Mouse (Mus musculus): ENCODE results near the gene Radil. TPM values are rescaled to one million over a fixed set of nuclear protein-coding genes. Genes with fewer than 3 reads are reported as not detected.
A peak's percentile ranks its signal among the peaks of the same experiment; 100 is the strongest.

The Radil gene
- polyA plus RNA-seq, 1 experiment, result 0.67 TPM

GRCm38 (mm10) chr5:142498964-142499363, 51.9 kb downstream of the Radil start:
- Histone ChIP-seq H3K27me3 (replicated peaks; ENCODE audit: control insufficient read depth, insufficient read depth, low read length) (no peaks in the 10 kb centered on the region), H3K4me1 (ENCODE audit: control insufficient read depth, insufficient read depth, low read length) (no peaks in the 10 kb centered on the region), H3K27ac (ENCODE audit: insufficient read depth, low read depth, low read length) (no peak overlapping the region), H3K4me3 (ENCODE audit: insufficient read depth, low read depth, low read length) (no peak overlapping the region), H3K36me3 (ENCODE audit: control insufficient read depth, insufficient read depth, low read length) (no peaks in the 10 kb centered on the region)
- 66% methylated on average over 3 of the region's 3 CpGs for WGBS
- no peak for DNase-seq
- TF ChIP-seq POLR2A (IDR thresholded peaks at IDR 0.05; ENCODE audit: low read depth, low read length) (no peak), CTCF (conservative IDR thresholded peaks at IDR 0.05; ENCODE audit: insufficient read depth, insufficient read length, low read depth, low read length) (peak; percentile 51)

GRCm38 (mm10) chr5:142495321-142496096, 55.4 kb downstream of the Radil start:
- Histone ChIP-seq H3K36me3 (ENCODE audit: control insufficient read depth, insufficient read depth, low read length) (no peaks in the 10 kb centered on the region), H3K4me3 (ENCODE audit: insufficient read depth, low read depth, low read length) (no peak overlapping the region), H3K27me3 (replicated peaks; ENCODE audit: control insufficient read depth, insufficient read depth, low read length) (no peaks in the 10 kb centered on the region), H3K27ac (ENCODE audit: insufficient read depth, low read depth, low read length) (no peak overlapping the region), H3K4me1 (ENCODE audit: control insufficient read depth, insufficient read depth, low read length) (no peaks in the 10 kb centered on the region)
- no peak for TF ChIP-seq CTCF (conservative IDR thresholded peaks at IDR 0.05; ENCODE audit: insufficient read depth, insufficient read length, low read depth, low read length)
- no peak for TF ChIP-seq POLR2A (IDR thresholded peaks at IDR 0.05; ENCODE audit: low read depth, low read length)
- no peak for DNase-seq
- WGBS, result 65% methylated on average over 14 of the region's 14 CpGs

GRCm38 (mm10) chr5:142493307-142493706, 57.6 kb downstream of the Radil start:
- 88% methylated on average over 3 of the region's 3 CpGs for WGBS
- Histone ChIP-seq H3K36me3 (ENCODE audit: control insufficient read depth, insufficient read depth, low read length) (no peaks in the 10 kb centered on the region), H3K27me3 (replicated peaks; ENCODE audit: control insufficient read depth, insufficient read depth, low read length) (no peaks in the 10 kb centered on the region), H3K4me3 (ENCODE audit: insufficient read depth, low read depth, low read length) (no peak overlapping the region), H3K27ac (ENCODE audit: insufficient read depth, low read depth, low read length) (no peak overlapping the region), H3K4me1 (ENCODE audit: control insufficient read depth, insufficient read depth, low read length) (no peaks in the 10 kb centered on the region)
- no peak for DNase-seq
- no peak for TF ChIP-seq CTCF (conservative IDR thresholded peaks at IDR 0.05; ENCODE audit: insufficient read depth, insufficient read length, low read depth, low read length)

- Histone ChIP-seq H3K4me1 (ENCODE audit: control insufficient read depth, insufficient read depth, low read length) (no peaks in the 10 kb centered on the region), H3K36me3 (ENCODE audit: control insufficient read depth, insufficient read depth, low read length) (no peaks in the 10 kb centered on the region)
- no peak for DNase-seq
These were observed 60.8 kb downstream of the Radil start for GRCm38 (mm10) chr5:142489955-142490707.

GRCm38 (mm10) chr5:142486654-142487053, 64.2 kb downstream of the Radil start:
- DNase-seq, result no peak
- WGBS, result 63% methylated on average over 9 of the region's 9 CpGs
- no peak overlapping the region for H3K27ac ChIP-seq (ENCODE audit: insufficient read depth, low read depth, low read length)
- no peaks in the 10 kb centered on the region for H3K4me1 ChIP-seq (ENCODE audit: control insufficient read depth, insufficient read depth, low read length)
- H3K27me3 ChIP-seq (replicated peaks; ENCODE audit: control insufficient read depth, insufficient read depth, low read length), result no peaks in the 10 kb centered on the region
- no peak overlapping the region for H3K4me3 ChIP-seq (ENCODE audit: insufficient read depth, low read depth, low read length)
- TF ChIP-seq POLR2A (IDR thresholded peaks at IDR 0.05; ENCODE audit: low read depth, low read length) (no peak), CTCF (conservative IDR thresholded peaks at IDR 0.05; ENCODE audit: insufficient read depth, insufficient read length, low read depth, low read length) (no peak)
- no peaks in the 10 kb centered on the region for H3K36me3 ChIP-seq (ENCODE audit: control insufficient read depth, insufficient read depth, low read length)

More at GRCm38 (mm10) chr5:142489955-142490707, 60.8 kb downstream of the Radil start:
- 75% methylated on average over 9 of the region's 9 CpGs for WGBS
- TF ChIP-seq CTCF (conservative IDR thresholded peaks at IDR 0.05; ENCODE audit: insufficient read depth, insufficient read length, low read depth, low read length) (no peak), POLR2A (IDR thresholded peaks at IDR 0.05; ENCODE audit: low read depth, low read length) (no peak)
- Histone ChIP-seq H3K27me3 (replicated peaks; ENCODE audit: control insufficient read depth, insufficient read depth, low read length) (no peaks in the 10 kb centered on the region), H3K4me3 (ENCODE audit: insufficient read depth, low read depth, low read length) (no peak overlapping the region), H3K27ac (ENCODE audit: insufficient read depth, low read depth, low read length) (no peak overlapping the region)

GRCm38 (mm10) chr5:142483581-142483980, 67.3 kb downstream of the Radil start:
- Histone ChIP-seq H3K36me3 (ENCODE audit: control insufficient read depth, insufficient read depth, low read length) (no peaks in the 10 kb centered on the region), H3K27me3 (replicated peaks; ENCODE audit: control insufficient read depth, insufficient read depth, low read length) (no peaks in the 10 kb centered on the region), H3K4me1 (ENCODE audit: control insufficient read depth, insufficient read depth, low read length) (no peaks in the 10 kb centered on the region), H3K27ac (ENCODE audit: insufficient read depth, low read depth, low read length) (no peak overlapping the region), H3K4me3 (ENCODE audit: insufficient read depth, low read depth, low read length) (no peak overlapping the region)
- no peak for DNase-seq
- no peak for TF ChIP-seq CTCF (conservative IDR thresholded peaks at IDR 0.05; ENCODE audit: insufficient read depth, insufficient read length, low read depth, low read length)
- no peak for TF ChIP-seq POLR2A (IDR thresholded peaks at IDR 0.05; ENCODE audit: low read depth, low read length)
- WGBS, result 93% methylated on average over 5 of the region's 5 CpGs

- Histone ChIP-seq H3K27ac (ENCODE audit: insufficient read depth, low read depth, low read length) (no peak overlapping the region), H3K36me3 (ENCODE audit: control insufficient read depth, insufficient read depth, low read length) (no peaks in the 10 kb centered on the region), H3K27me3 (replicated peaks; ENCODE audit: control insufficient read depth, insufficient read depth, low read length) (no peaks in the 10 kb centered on the region), H3K4me3 (ENCODE audit: insufficient read depth, low read depth, low read length) (no peak overlapping the region), H3K4me1 (ENCODE audit: control insufficient read depth, insufficient read depth, low read length) (no peaks in the 10 kb centered on the region)
- TF ChIP-seq CTCF (conservative IDR thresholded peaks at IDR 0.05; ENCODE audit: insufficient read depth, insufficient read length, low read depth, low read length) (peak; percentile 60), POLR2A (IDR thresholded peaks at IDR 0.05; ENCODE audit: low read depth, low read length) (no peak)
- DNase-seq, result peak; percentile 25
- 61% methylated on average over 2 of the region's 2 CpGs for WGBS
These were observed 68.4 kb downstream of the Radil start for GRCm38 (mm10) chr5:142482512-142482911.
